Mouse (Mus musculus) stomach, postnatal 0 days (tissue): ENCODE data around the gene Anxa3. TPM values are rescaled to one million over a fixed set of nuclear protein-coding genes. Genes with fewer than 3 reads are reported as not detected.

Experiments
- ATAC-seq: fragments of 200-750 bp; cut with Nextera tagmentation; 2 replicates; pipeline ENCODE4 v1.8.0; 2017; ENCODE audit not compliant: low FRiP score, low TSS enrichment
- DNase-seq: peaks from one replicate; pipeline ENCODE4 v3.0.0-alpha.2; 2016; ENCODE audit warnings: low spot score
- H3K27ac ChIP-seq: fragments of 300-500 bp; sonication (generic); replicated peaks from 2 replicates; pipeline ENCODE4 v1.5.1; 2014; ENCODE audit warnings: mild to moderate bottlenecking, control low read depth
- H3K27me3 ChIP-seq: fragments of 300-500 bp; sonication (generic); 2 replicates; pipeline ENCODE4 v1.6.1; 2014; ENCODE audit warnings: low read length; ENCODE audit not compliant: control insufficient read depth, insufficient read depth
- H3K36me3 ChIP-seq: fragments of 300-500 bp; sonication (generic); 2 replicates; pipeline ENCODE4 v1.6.1; 2014; ENCODE audit warnings: low read length, mixed read lengths; ENCODE audit not compliant: control insufficient read depth, insufficient read depth
- H3K4me1 ChIP-seq: fragments of 300-500 bp; sonication (generic); replicated peaks from 2 replicates; pipeline ENCODE4 v1.6.1; 2014; ENCODE audit warnings: antibody characterized with exemption; ENCODE audit not compliant: control insufficient read depth, insufficient read depth
- H3K4me2 ChIP-seq: fragments of 300-500 bp; sonication (generic); replicated peaks from 2 replicates; pipeline ENCODE4 v1.6.1; 2014; ENCODE audit warnings: low read depth, mild to moderate bottlenecking, control low read depth, moderate library complexity
- H3K4me3 ChIP-seq: fragments of 300-500 bp; sonication (generic); 2 replicates; pipeline ENCODE4 v1.5.1; 2014; ENCODE audit warnings: low read depth, low read length, control low read depth
- H3K9ac ChIP-seq: fragments of 300-500 bp; sonication (generic); 2 replicates; pipeline ENCODE4 v1.6.1; 2014; ENCODE audit warnings: mild to moderate bottlenecking, low read length, control low read depth, mixed read lengths
- H3K9me3 ChIP-seq: fragments of 300-500 bp; sonication (generic); 2 replicates; pipeline ENCODE4 v1.6.1; 2016; ENCODE audit warnings: low read length; ENCODE audit not compliant: control insufficient read depth
- CTCF ChIP-seq: IDR thresholded peaks from 2 replicates; pipeline ENCODE4 v1.5.1; 2016; ENCODE audit warnings: antibody characterized with exemption, low read depth, mild to moderate bottlenecking, moderate library complexity
- EP300 ChIP-seq: optimal IDR thresholded peaks from 2 replicates; pipeline ENCODE3; 2016; ENCODE audit warnings: antibody characterized with exemption
- WGBS: fragments of 180-500 bp; shearing (Covaris S2); extraction: QIAGEN DNeasy Blood & Tissue Kit; methylation state at CpG from one replicate; pipeline ENCODE4 v1.1.7; 2014; 5-methylcytosine and 5-hydroxymethylcytosine counted together
- polyA plus RNA-seq: library from polyadenylated mRNA; unstranded; fragments of >200 nt; fragmentation: Nextera tagmentation; extraction: Ambion mirVana; gene quantifications from 2 replicates; pipeline ENCODE4 v1.2.1, GENCODE M21; 2015

The Anxa3 gene
- polyA plus RNA-seq, 1 experiment from 2014 or later, result 91.4 TPM

DNA sequence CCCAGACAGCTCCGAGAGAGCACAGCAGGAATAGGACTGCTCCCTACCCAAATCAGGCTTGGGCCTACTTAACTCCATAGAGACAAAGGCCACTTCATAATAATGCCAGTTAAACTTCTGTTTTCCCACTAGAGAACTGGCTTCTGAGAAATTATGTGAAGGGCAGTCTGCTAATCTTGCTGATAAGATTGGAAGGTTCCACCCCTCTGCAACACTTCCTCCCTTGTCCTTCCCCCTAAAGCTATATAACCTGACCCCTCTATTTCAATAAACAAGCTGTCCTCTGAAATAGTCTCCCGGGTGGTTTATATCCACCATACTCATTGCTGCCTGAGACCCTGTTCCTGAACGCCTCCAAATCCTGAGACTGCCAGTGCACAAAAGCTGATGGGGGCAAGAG lies 56.1 kb downstream of the Anxa3 start:
- H3K4me2 ChIP-seq, result no peak overlapping the region
- H3K27me3 ChIP-seq, result no peaks in the 10 kb centered on the region
- no peak overlapping the region for H3K9ac ChIP-seq
- 43% methylated on average over 3 of the region's 3 CpGs for WGBS
- no peak overlapping the region for H3K4me3 ChIP-seq
- TF ChIP-seq CTCF, result no peak
- TF ChIP-seq EP300, result no peak
- no peak for DNase-seq
- ATAC-seq, result no peak
- no peaks in the 10 kb centered on the region for H3K9me3 ChIP-seq
- no peaks in the 10 kb centered on the region for H3K4me1 ChIP-seq
- H3K36me3 ChIP-seq, result no peaks in the 10 kb centered on the region
- no peak overlapping the region for H3K27ac ChIP-seq

DNA sequence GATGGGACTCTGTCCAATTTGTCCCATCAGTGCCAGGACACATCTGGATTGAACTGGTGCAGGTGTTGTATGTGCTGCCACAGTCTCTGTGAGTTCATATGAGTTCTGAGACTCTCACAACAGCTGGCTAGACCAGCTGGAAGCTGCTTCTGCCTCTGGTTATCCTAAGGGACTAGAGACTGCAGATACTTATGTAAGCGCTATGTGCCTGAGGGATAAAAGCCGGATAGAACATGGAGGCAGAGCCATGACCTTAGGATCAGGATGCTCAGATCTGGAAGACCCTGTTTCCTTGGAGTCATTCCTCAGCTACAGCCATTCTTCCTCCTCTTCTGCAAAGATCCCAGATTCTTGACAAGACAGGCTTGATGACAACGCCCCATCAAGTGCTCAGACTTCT lies 60.3 kb downstream of the Anxa3 start:
- ATAC-seq, result no peak
- Histone ChIP-seq H3K4me2 (no peak overlapping the region), H3K9me3 (no peaks in the 10 kb centered on the region), H3K4me1 (no peaks in the 10 kb centered on the region), H3K27me3 (no peaks in the 10 kb centered on the region), H3K27ac (no peak overlapping the region), H3K9ac (no peak overlapping the region), H3K36me3 (no peaks in the 10 kb centered on the region), H3K4me3 (no peak overlapping the region)
- DNase-seq, result no peak
- TF ChIP-seq CTCF (no peak), EP300 (no peak)
- 76% methylated on average over 3 of the region's 3 CpGs for WGBS

DNA sequence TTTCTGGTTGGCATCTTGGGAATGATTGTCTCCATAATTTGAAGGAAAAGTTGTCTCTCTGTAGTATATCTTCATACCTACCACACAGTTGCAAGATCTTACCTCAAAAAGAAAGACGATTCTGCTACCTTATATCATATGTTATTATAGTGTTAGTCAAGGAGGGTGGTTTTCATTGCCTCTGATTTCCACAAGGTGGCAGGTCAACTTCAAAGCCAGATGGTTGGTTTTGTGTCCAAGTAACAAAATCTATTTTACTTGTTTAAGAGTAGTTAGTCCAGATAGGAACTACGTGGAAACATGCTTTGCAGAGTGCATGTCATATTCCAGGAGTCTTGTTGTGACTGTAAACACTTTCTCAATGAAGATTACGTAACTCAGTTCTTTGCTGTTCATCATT lies 61.2 kb downstream of the Anxa3 start:
- Histone ChIP-seq H3K4me3 (no peak overlapping the region), H3K4me1 (no peaks in the 10 kb centered on the region), H3K9me3 (no peaks in the 10 kb centered on the region), H3K36me3 (no peaks in the 10 kb centered on the region), H3K27ac (no peak overlapping the region), H3K4me2 (no peak overlapping the region), H3K9ac (no peak overlapping the region), H3K27me3 (no peaks in the 10 kb centered on the region)
- ATAC-seq (no peak), DNase-seq (no peak)
- TF ChIP-seq EP300 (no peak), CTCF (peak; percentile 79)
- 62% methylated on average over 3 of the region's 3 CpGs for WGBS

DNA sequence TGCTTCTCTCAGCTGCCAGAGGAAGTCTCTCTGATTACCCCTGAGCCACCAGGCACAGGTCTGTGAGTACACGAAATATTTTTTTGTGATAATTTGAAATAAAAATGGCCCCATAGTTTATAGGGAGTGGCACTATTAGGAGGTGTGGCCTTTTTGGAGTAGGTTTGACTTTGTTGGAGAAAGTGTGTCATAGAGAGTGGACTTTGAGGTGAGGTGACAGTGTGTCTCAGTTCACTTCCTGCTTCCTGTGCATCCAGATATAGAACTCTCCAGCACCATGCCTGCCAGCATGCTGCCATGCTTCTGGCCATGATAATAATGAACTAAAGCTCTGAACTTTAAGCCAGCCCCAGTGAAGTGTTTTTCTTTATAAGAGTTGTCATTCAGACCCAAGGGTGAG lies 66.8 kb downstream of the Anxa3 start:
- Histone ChIP-seq H3K4me3 (no peak overlapping the region), H3K36me3 (no peaks in the 10 kb centered on the region), H3K27ac (no peak overlapping the region), H3K4me1 (no peaks in the 10 kb centered on the region), H3K9ac (no peak overlapping the region), H3K9me3 (no peaks in the 10 kb centered on the region), H3K27me3 (no peaks in the 10 kb centered on the region), H3K4me2 (no peak overlapping the region)
- 69% methylated on average over 1 of the region's 1 CpGs for WGBS
- TF ChIP-seq EP300 (no peak), CTCF (no peak)
- no peak for DNase-seq
- ATAC-seq, result peak; percentile 53; the same call in 1 of the 2 replicates

DNA sequence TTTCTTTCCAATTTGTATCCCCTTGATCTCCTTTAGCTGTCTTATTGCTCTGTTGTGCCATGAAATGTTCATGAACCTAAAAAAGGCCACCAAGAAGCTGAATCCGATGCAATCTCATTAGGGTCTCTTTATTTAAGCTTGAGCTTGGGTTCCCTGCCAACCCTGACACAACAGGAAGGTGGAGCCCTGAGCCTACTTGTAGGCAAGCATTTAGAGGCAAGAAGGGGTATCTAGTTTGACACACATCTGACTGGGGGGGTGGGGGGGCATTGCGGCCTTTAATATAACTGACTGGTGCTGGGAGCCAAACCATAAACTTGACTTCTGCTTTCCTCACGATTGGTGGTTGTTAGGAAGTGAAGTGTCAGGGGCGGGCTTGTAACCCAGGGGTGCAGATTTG lies 74.0 kb downstream of the Anxa3 start:
- 83% methylated on average over 4 of the region's 4 CpGs for WGBS

DNA sequence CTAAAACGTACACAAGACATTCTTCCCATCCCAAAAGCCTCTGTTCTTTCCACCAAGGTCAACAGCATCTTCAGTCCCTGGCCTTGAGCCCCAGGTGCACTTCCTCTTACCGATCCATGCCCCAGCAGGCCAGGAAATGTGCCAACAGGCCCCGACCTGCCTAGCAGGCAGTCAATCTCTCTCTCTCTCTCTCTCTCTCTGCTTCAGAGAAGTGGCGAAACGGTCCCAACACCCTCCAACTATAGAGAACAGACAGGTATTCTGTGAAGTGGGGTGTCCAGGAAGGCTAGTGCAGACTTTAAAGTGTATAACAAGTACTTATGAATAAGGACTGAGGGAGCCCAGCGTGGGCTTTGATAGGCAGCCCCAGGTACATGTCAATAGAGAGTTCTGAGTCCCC lies 75.8 kb downstream of the Anxa3 start:
- no peak overlapping the region for H3K27ac ChIP-seq
- no peak overlapping the region for H3K4me3 ChIP-seq
- H3K4me2 ChIP-seq, result no peak overlapping the region
- DNase-seq (no peak), ATAC-seq (no peak)
- no peaks in the 10 kb centered on the region for H3K36me3 ChIP-seq
- TF ChIP-seq CTCF, result no peak
- TF ChIP-seq EP300, result no peak
- H3K9ac ChIP-seq, result no peak overlapping the region
- no peaks in the 10 kb centered on the region for H3K27me3 ChIP-seq
- H3K9me3 ChIP-seq, result no peaks in the 10 kb centered on the region
- no peaks in the 10 kb centered on the region for H3K4me1 ChIP-seq
- 48% methylated on average over 6 of the region's 6 CpGs for WGBS

More for the DNA sequence above, 74.0 kb downstream of the Anxa3 start:
- Histone ChIP-seq H3K27ac (no peak overlapping the region), H3K36me3 (no peaks in the 10 kb centered on the region), H3K4me1 (no peaks in the 10 kb centered on the region), H3K27me3 (no peaks in the 10 kb centered on the region), H3K9ac (no peak overlapping the region), H3K4me3 (no peak overlapping the region), H3K4me2 (no peak overlapping the region), H3K9me3 (no peaks in the 10 kb centered on the region)
- TF ChIP-seq EP300 (no peak), CTCF (no peak)
- ATAC-seq (no peak), DNase-seq (no peak)
